Mouse (Mus musculus) heart, embryonic 15.5 days (tissue): ENCODE measurements around the gene AU040320. TPM values are rescaled to one million over a fixed set of nuclear protein-coding genes. Genes with fewer than 3 reads are reported as not detected.
A peak's percentile ranks its signal among the peaks of the same experiment; 100 is the strongest.

Source experiments
- ATAC-seq: fragments of 200-750 bp; cut with Nextera tagmentation; replicated peaks from 2 replicates; pipeline ENCODE4 v1.8.0; 2017; ENCODE audit warnings: low read depth, moderate TSS enrichment; ENCODE audit not compliant: insufficient number of reproducible peaks, insufficient read depth, low FRiP score
- H3K27ac ChIP-seq: fragments of 300-500 bp; sonication (generic); 2 replicates; pipeline ENCODE4 v1.5.1; 2015; ENCODE audit warnings: mild to moderate bottlenecking, inconsistent platforms
- H3K27me3 ChIP-seq: fragments of 300-500 bp; sonication (generic); 2 replicates; pipeline ENCODE4 v1.6.1; 2015; ENCODE audit warnings: inconsistent platforms
- H3K36me3 ChIP-seq: fragments of 300-500 bp; sonication (generic); 2 replicates; pipeline ENCODE4 v1.6.1; 2015; ENCODE audit warnings: mild to moderate bottlenecking, inconsistent platforms
- H3K4me1 ChIP-seq: fragments of 300-500 bp; sonication (generic); replicated peaks from 2 replicates; pipeline ENCODE4 v1.6.1; 2015; ENCODE audit warnings: inconsistent platforms
- H3K4me2 ChIP-seq: fragments of 300-500 bp; sonication (generic); 2 replicates; pipeline ENCODE4 v1.6.1; 2015; ENCODE audit warnings: inconsistent platforms, mild to moderate bottlenecking, moderate library complexity
- H3K4me3 ChIP-seq: fragments of 300-500 bp; sonication (generic); 2 replicates; pipeline ENCODE4 v1.5.1; 2015; ENCODE audit warnings: mild to moderate bottlenecking, inconsistent platforms
- H3K9ac ChIP-seq: fragments of 300-500 bp; sonication (generic); 2 replicates; pipeline ENCODE4 v1.6.1; 2015; ENCODE audit warnings: mild to moderate bottlenecking, inconsistent platforms
- H3K9me3 ChIP-seq: fragments of 300-500 bp; sonication (generic); replicated peaks from 2 replicates; pipeline ENCODE4 v1.6.1; 2016; ENCODE audit warnings: inconsistent platforms
- WGBS: fragments of 180-500 bp; shearing (Covaris S2); methylation state at CpG from one replicate; pipeline ENCODE4 v1.1.7; 2015; ENCODE audit warnings: mixed read lengths; 5-methylcytosine and 5-hydroxymethylcytosine counted together
- polyA plus RNA-seq: library from polyadenylated mRNA; unstranded; fragments of >200 nt; fragmentation: Nextera tagmentation; extraction: Ambion mirVana; gene quantifications from 2 replicates; pipeline ENCODE4 v1.2.1, GENCODE M21; 2015

Gene AU040320
- polyA plus RNA-seq, 1 experiment from 2014 or later, result 20.2 TPM

DNA sequence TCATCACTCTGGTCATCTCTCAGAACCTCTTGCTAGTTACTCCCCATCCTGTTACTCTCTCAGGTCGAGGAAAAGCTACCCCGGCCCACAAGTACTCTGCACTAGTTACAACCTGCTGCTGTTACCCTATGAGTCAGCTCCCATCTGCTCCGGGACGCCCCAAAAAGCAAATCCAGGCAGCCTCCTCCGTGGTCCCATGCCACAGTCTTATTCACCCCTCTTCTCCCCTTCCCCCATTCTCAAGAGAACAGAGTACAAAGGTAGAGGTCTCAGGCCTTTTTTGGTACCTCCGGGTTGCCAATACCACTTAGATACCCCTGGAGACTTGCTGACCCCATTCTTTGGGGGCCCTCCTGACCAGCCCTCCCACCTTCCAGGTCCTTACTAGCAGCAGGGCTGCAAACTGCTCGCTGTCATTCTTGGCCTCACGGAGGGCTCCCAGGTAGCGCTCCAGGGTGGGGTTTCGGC lies 1.8 kb upstream of the AU040320 start:
- Histone ChIP-seq H3K27me3 (no peaks in the 10 kb centered on the region), H3K4me3 (peak overlapping the region; percentile 83), H3K9ac (no peak overlapping the region), H3K4me2 (peak overlapping the region; percentile 86), H3K9me3 (no peaks in the 10 kb centered on the region), H3K36me3 (peaks cover 20% of the 10 kb centered on the region), H3K27ac (no peak overlapping the region), H3K4me1 (peaks cover 47% of the 10 kb centered on the region)
- ATAC-seq, result no peak
- 60% methylated on average over 10 of the region's 10 CpGs for WGBS

- Histone ChIP-seq H3K9me3 (no peaks in the 10 kb centered on the region), H3K9ac (peak overlapping the region; percentile 77), H3K36me3 (peaks cover 16% of the 10 kb centered on the region), H3K27ac (peak overlapping the region; percentile 95), H3K4me2 (peak overlapping the region; percentile 86), H3K27me3 (no peaks in the 10 kb centered on the region), H3K4me1 (peaks cover 47% of the 10 kb centered on the region), H3K4me3 (peak overlapping the region; percentile 83)
- 5% methylated on average over 13 of the region's 13 CpGs for whole genome bisulfite sequencing
- ATAC-seq, result no peak
Observed at GRCm38 (mm10) chr4:126752024-126752607, 1.2 kb upstream of the AU040320 start.

DNA sequence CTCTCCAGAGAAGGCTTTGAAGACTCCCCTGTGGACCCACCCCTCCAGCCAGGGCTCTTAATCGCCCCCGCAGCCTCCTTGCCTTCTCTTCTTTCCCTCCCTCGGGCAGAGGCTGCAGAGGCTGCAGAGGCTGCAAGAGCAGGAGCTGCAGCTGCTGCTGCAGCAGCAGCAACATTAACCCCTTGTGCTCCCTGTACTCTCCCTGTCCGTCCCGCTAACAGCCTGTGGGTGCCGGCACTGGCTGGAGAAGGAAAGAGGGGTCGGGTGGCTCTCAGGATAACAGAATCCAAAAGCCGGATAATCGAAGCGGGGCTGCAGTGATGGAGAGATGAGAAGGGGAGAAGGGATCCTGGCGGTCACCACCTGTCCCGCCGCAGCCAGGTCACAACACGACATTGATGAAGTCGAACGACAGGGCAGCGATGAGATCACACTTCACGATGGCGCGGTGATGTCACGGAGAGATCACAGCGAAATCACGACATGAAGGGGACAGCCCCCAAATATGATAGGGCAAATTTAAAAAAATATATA lies 669 bp upstream of the AU040320 start:
- H3K4me1 ChIP-seq, result peaks cover 47% of the 10 kb centered on the region
- no peaks in the 10 kb centered on the region for H3K27me3 ChIP-seq
- no peaks in the 10 kb centered on the region for H3K9me3 ChIP-seq
- H3K4me2 ChIP-seq, result peak overlapping the region; percentile 86
- under 1% methylated on average over 23 of the region's 23 CpGs for WGBS
- ATAC-seq, result no peak
- peaks cover 16% of the 10 kb centered on the region for H3K36me3 ChIP-seq
- H3K4me3 ChIP-seq, result peak overlapping the region; percentile 83
- H3K9ac ChIP-seq, result peak overlapping the region; percentile 77
- peak overlapping the region; percentile 95 for H3K27ac ChIP-seq

- WGBS, result under 1% methylated on average over 12 of the region's 12 CpGs
- Histone ChIP-seq H3K4me1 (peaks cover 40% of the 10 kb centered on the region), H3K27ac (peak overlapping the region; percentile 95), H3K9ac (peak overlapping the region; percentile 77), H3K27me3 (no peaks in the 10 kb centered on the region), H3K4me2 (peak overlapping the region; percentile 86), H3K9me3 (no peaks in the 10 kb centered on the region), H3K36me3 (peaks cover 3% of the 10 kb centered on the region; the same call in 1 of the 2 replicates), H3K4me3 (peak overlapping the region; percentile 83)
- no peak for ATAC-seq
Observed at GRCm38 (mm10) chr4:126754231-126754611, 877 bp downstream of the AU040320 start.

DNA sequence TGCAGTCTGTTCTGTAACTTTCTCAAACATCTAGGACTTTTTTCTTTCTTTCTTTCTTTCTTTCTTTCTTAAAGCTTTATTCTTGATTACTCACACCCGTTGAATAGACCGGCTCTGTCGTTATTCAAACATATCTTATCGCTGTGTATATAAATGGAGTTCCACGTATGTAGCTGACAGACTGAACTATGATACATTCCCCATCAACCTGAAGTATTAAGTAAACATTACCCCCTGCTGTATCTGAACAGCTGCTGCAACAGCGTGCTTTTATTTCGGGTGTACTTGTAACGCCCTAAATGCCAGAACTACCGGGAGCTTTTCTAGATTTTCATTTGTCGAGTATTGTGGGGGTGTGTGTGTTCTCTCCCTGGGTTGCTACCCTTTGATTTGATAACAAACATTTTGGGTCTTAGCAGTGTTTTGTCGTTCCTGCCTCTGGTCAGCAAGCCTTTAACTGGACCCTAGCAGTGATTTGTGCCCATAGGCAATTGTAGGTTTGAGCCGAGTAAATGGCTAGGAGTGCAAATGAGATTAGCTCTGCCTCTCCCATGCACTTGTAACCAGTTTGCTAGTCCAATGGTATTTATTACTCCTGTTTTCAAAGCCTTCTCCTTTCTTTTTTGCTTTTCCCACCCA lies 1.5 kb downstream of the AU040320 start:
- Histone ChIP-seq H3K27me3 (no peaks in the 10 kb centered on the region), H3K4me1 (peaks cover 34% of the 10 kb centered on the region), H3K9me3 (no peaks in the 10 kb centered on the region), H3K4me2 (peak overlapping the region; percentile 86), H3K36me3 (0 out of 2 replicates have a peak, but pooled peaks cover 3% of the 10 kb centered on the region), H3K27ac (no peak overlapping the region), H3K4me3 (peak overlapping the region; percentile 83; the same call in 1 of the 2 replicates), H3K9ac (no peak overlapping the region)
- WGBS, result 41% methylated on average over 12 of the region's 12 CpGs
- ATAC-seq, result no peak

DNA sequence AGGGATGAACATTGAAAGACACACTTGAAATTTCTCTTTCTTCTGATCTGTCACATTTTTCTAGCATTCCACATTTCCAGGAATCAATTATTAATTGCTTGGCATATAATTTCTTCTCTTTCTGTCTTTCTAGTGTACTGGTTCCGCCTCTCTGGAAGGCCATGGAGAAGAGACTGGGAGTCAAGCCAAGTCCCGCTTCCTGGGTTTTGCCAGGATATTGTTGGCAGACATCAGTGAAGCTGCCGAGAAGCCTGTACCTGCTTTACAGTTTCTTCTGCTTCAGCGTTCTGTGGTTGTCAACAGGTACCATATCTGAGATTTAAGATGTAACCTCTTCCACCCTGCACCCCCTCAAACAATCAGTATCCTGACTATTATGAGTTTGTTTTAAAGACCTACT lies 3.4 kb downstream of the AU040320 start:
- H3K9me3 ChIP-seq, result no peaks in the 10 kb centered on the region
- 36% methylated on average over 4 of the region's 4 CpGs for WGBS
- ATAC-seq, result no peak

GRCm38 (mm10) chr4:126758299-126758698 lies 5.0 kb downstream of the AU040320 start:
- Histone ChIP-seq H3K4me3 (no peak overlapping the region), H3K4me2 (no peak overlapping the region), H3K9me3 (no peaks in the 10 kb centered on the region), H3K4me1 (peaks cover 12% of the 10 kb centered on the region), H3K36me3 (peaks cover 18% of the 10 kb centered on the region; the same call in 1 of the 2 replicates), H3K9ac (no peak overlapping the region), H3K27ac (no peak overlapping the region), H3K27me3 (no peaks in the 10 kb centered on the region)
- WGBS, result 75% methylated on average over 5 of the region's 5 CpGs
- no peak for ATAC-seq

More for the DNA sequence above, 3.4 kb downstream of the AU040320 start:
- H3K4me2 ChIP-seq, result no peak overlapping the region
- peaks cover 22% of the 10 kb centered on the region for H3K4me1 ChIP-seq
- H3K36me3 ChIP-seq, result peaks cover 13% of the 10 kb centered on the region; the same call in 1 of the 2 replicates
- H3K9ac ChIP-seq, result no peak overlapping the region
- H3K27me3 ChIP-seq, result no peaks in the 10 kb centered on the region
- H3K27ac ChIP-seq, result no peak overlapping the region
- H3K4me3 ChIP-seq, result no peak overlapping the region

GRCm38 (mm10) chr4:126759435-126759834 lies 6.1 kb downstream of the AU040320 start:
- Histone ChIP-seq H3K4me1 (peaks cover 7% of the 10 kb centered on the region), H3K9ac (no peak overlapping the region), H3K4me3 (no peak overlapping the region), H3K27ac (no peak overlapping the region), H3K4me2 (no peak overlapping the region), H3K9me3 (no peaks in the 10 kb centered on the region), H3K36me3 (peaks cover 18% of the 10 kb centered on the region; the same call in 1 of the 2 replicates), H3K27me3 (no peaks in the 10 kb centered on the region)
- 80% methylated on average over 2 of the region's 2 CpGs for WGBS
- no peak for ATAC-seq

- H3K4me3 ChIP-seq, result no peak overlapping the region
- H3K9ac ChIP-seq, result no peak overlapping the region
- no peaks in the 10 kb centered on the region for H3K4me1 ChIP-seq
- H3K27me3 ChIP-seq, result no peaks in the 10 kb centered on the region
- peaks cover 16% of the 10 kb centered on the region; the same call in 1 of the 2 replicates for H3K36me3 ChIP-seq
- 78% methylated on average over 11 of the region's 11 CpGs for WGBS
- no peak overlapping the region for H3K27ac ChIP-seq
- H3K9me3 ChIP-seq, result no peaks in the 10 kb centered on the region
- H3K4me2 ChIP-seq, result no peak overlapping the region
- no peak for ATAC-seq
Observed at GRCm38 (mm10) chr4:126762586-126763359, 9.4 kb downstream of the AU040320 start.

DNA sequence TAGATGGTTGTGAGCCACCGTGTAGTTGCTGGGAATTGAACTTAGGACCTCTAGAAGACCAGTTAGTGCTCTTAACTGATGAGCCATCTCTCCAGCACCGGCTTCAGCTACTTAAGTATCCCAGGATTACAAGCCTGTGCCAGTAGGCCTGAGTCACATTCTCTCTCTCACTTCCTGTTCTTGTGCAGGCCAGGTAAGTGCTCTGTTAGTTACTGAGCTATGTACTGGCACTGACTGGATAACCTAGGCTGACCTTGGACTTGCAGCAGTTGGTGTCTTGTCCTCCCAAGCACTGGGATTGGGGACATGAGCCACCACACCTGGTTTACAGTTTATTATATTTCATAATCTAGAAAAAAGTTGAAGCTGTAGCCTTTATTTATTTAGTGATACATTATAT lies 10.1 kb downstream of the AU040320 start:
- Histone ChIP-seq H3K4me1 (no peaks in the 10 kb centered on the region), H3K9ac (no peak overlapping the region), H3K27me3 (no peaks in the 10 kb centered on the region), H3K4me2 (no peak overlapping the region), H3K9me3 (no peaks in the 10 kb centered on the region), H3K36me3 (peaks cover 15% of the 10 kb centered on the region; the same call in 1 of the 2 replicates), H3K27ac (no peak overlapping the region), H3K4me3 (no peak overlapping the region)
- no peak for ATAC-seq
- WGBS, result 72% methylated on average over 2 of the region's 2 CpGs
